Mouse (Mus musculus) ES-Bruce4 (cell line): Measurements from ENCODE around the gene H2al1a. TPM values are rescaled to one million over a fixed set of nuclear protein-coding genes. Genes with fewer than 3 reads are reported as not detected.

Experiments
- H3K27ac ChIP-seq: 2 replicates; pipeline ENCODE4 v1.5.1; 2012; ENCODE audit warnings: low read length, inconsistent platforms; ENCODE audit not compliant: insufficient read depth
- H3K27me3 ChIP-seq: 2 replicates; pipeline ENCODE4 v1.6.1; 2012; ENCODE audit warnings: mild to moderate bottlenecking, low read length, inconsistent platforms; ENCODE audit not compliant: control insufficient read depth, poor library complexity, insufficient read depth, severe bottlenecking
- H3K36me3 ChIP-seq: 2 replicates; pipeline ENCODE4 v1.6.1; 2012; ENCODE audit warnings: inconsistent platforms, mild to moderate bottlenecking, low read length, moderate library complexity; ENCODE audit not compliant: control insufficient read depth, poor library complexity, insufficient read depth, severe bottlenecking
- H3K4me1 ChIP-seq: one replicate; pipeline ENCODE4 v1.8.1; 2011; ENCODE audit warnings: low read length; ENCODE audit not compliant: control insufficient read depth, insufficient read depth
- H3K4me3 ChIP-seq: 2 replicates; pipeline ENCODE4 v1.5.1; 2011; ENCODE audit warnings: low read depth, mild to moderate bottlenecking, low read length
- H3K9ac ChIP-seq: 2 replicates; pipeline ENCODE4 v1.6.1; 2012; ENCODE audit warnings: low read depth, mild to moderate bottlenecking, inconsistent platforms; ENCODE audit not compliant: poor library complexity, severe bottlenecking
- H3K9me3 ChIP-seq: replicated peaks from 2 replicates; pipeline ENCODE4 v1.6.1; 2012; ENCODE audit warnings: mild to moderate bottlenecking, low read length, inconsistent platforms; ENCODE audit not compliant: control insufficient read depth, poor library complexity, insufficient read depth, severe bottlenecking
- CTCF ChIP-seq: IDR thresholded peaks from one replicate; pipeline ENCODE4 v1.8.1; 2011; ENCODE audit warnings: low read depth, low read length
- EP300 ChIP-seq: IDR thresholded peaks from 2 replicates; pipeline ENCODE4 v1.6.1; 2011; ENCODE audit warnings: low read depth, low read length; ENCODE audit not compliant: insufficient read depth
- POLR2A ChIP-seq: IDR thresholded peaks from one replicate; pipeline ENCODE4 v1.8.1; 2011; ENCODE audit warnings: low read length; ENCODE audit not compliant: insufficient read depth
- polyA plus RNA-seq: library from polyadenylated mRNA; stranded (reverse); fragments of >200 nt; gene quantifications from 2 replicates; pipeline ENCODE4 v1.2.4, GENCODE M21; 2011; ENCODE audit warnings: low read depth; ENCODE audit not compliant: missing spikeins, insufficient read depth, insufficient read length

The H2al1a gene
- polyA plus RNA-seq, 1 experiment = not detected

DNA sequence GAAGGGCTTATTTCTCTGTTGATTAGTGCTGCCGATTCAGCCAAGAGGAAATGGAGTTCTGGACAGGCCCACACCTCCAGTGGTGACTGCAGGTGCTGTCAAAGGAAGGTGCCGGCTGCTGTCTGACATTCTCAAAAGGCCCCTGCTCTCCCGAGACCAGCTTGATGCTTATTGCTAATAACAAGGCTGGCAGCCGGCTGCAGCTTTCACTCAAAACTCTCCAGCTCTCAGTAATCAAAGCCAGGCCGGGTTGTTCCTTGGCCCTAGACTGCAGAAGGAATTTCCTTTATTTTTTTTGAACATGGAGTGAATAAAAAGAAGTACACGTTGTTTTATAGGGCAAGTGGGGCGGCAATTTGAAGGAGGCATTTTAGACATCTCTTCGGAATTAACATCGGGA lies 46.7 kb downstream of the H2al1a start:
- Histone ChIP-seq H3K9me3 (no peaks in the 10 kb centered on the region), H3K27ac (no peak overlapping the region), H3K36me3 (no peaks in the 10 kb centered on the region), H3K9ac (no peak overlapping the region), H3K4me3 (no peak overlapping the region), H3K4me1 (no peaks in the 10 kb centered on the region), H3K27me3 (no peaks in the 10 kb centered on the region)
- TF ChIP-seq POLR2A (no peak), EP300 (no peak), CTCF (no peak)

DNA sequence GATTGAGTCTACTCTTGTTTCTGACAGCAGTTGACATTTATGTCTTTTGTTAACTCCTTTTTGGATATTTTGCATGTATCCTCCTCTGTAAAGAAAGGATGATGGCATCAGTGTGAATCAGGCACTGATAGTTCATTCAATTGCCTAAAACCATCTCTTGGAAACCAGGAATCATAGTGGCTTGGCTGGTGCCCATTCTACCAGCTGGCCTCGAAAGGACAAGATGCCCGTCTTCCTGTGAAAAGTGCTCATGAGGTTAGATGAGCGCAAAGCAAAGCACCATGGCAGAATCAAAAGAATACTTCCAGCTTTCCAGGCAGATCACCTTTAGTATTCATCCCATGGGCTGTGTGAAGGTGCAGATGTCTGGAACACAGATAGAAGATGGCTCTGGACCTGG lies 47.7 kb downstream of the H2al1a start:
- Histone ChIP-seq H3K4me1 (no peaks in the 10 kb centered on the region), H3K9ac (no peak overlapping the region), H3K27me3 (no peaks in the 10 kb centered on the region), H3K9me3 (no peaks in the 10 kb centered on the region), H3K36me3 (no peaks in the 10 kb centered on the region), H3K27ac (no peak overlapping the region), H3K4me3 (no peak overlapping the region)
- no peak for TF ChIP-seq POLR2A
- TF ChIP-seq EP300 = no peak
- TF ChIP-seq CTCF = no peak

Other genes starting within 250 kb of the H2al1a start
- gene H2al1b, start 3.2 kb downstream of the H2al1a start, polyA plus RNA-seq = not detected in 2 replicates
- not detected in 2 replicates for gene H2al1c, start 6.4 kb downstream of the H2al1a start, polyA plus RNA-seq
- not detected in 2 replicates for gene H2al1d, start 9.6 kb downstream of the H2al1a start, polyA plus RNA-seq
- gene H2al1e, start 12.7 kb downstream of the H2al1a start, polyA plus RNA-seq = not detected in 2 replicates
- not detected in 2 replicates for gene H2al1f, start 15.9 kb downstream of the H2al1a start, polyA plus RNA-seq
- gene H2al1g, start 19.0 kb downstream of the H2al1a start, polyA plus RNA-seq = not detected in 2 replicates
- not detected in 2 replicates for gene H2al1h, start 22.2 kb downstream of the H2al1a start, polyA plus RNA-seq
- not detected in 2 replicates for gene H2al1i, start 25.4 kb downstream of the H2al1a start, polyA plus RNA-seq
- gene H2al1j, start 28.6 kb downstream of the H2al1a start, polyA plus RNA-seq = not detected in 2 replicates